9 mouse cellular contexts compared by ENCODE assay signal in the genomic region with DNA sequence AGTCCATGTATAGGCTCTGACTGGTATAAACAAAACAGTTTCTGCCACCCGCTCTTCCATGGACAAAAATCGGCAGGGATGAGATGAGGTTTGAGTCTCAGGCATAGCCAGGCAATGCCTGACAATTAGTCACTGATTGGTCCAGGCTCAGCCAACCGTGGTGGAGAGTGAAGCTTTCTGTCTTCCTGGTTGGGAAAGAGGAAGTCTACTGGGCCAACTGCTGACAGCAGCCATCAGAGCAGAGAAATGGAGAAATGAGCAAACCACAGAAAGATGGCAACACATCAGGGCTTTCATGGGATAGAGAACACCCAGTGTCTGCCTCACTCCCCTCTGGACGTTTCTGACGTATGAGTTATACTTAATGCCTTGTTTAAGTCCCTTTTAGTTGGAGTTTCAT. TPM values are rescaled to one million over a fixed set of nuclear protein-coding genes. Genes with fewer than 3 reads are reported as not detected.
DNase-seq lines count a peak whose midpoint lies in the region; ATAC-seq lines count a peak whose summit lies in the region.
"Had no signal": no experiment of that assay in that cellular context is flagged by ENCODE, and none has a peak within 500 bp of the region (broad histone marks: within the 10 kb centered on the region; RNA-seq: fewer than 3 reads in every experiment).

No protein-coding gene starts in this region.

- DNase-seq in gastrocnemius, postnatal 14 days: peak; percentile 11
- no peak for DNase-seq in gastrocnemius, postnatal 4 days (ENCODE audit: low spot score in 2 of 2)
- peak; percentile 74 for DNase-seq in 416B (ENCODE audit: low read depth)
- peak; percentile 91 for DNase-seq in fibroblast of lung, adult 2 months (ENCODE audit: low read depth)
- DNase-seq in lung, postnatal 25 days (ENCODE audit: low spot score): peak; percentile 65
- DNase-seq in left cerebral cortex, postnatal 10 days (ENCODE audit: extremely low spot score in 1 of 2, low spot score in 2 of 2): no peak
- DNase-seq in frontal cortex, adult 2 months (ENCODE audit: extremely low spot score in 1 of 2, low spot score in 1 of 2): no peak
- DNase-seq: cerebellum, adult 9-10 months had no signal

- ATAC-seq in CD4-positive, CD25-positive, alpha-beta regulatory T cell, adult 4 months: no peak

- intact Hi-C loops in gastrocnemius, postnatal 14 days (cut with DNase I; ENCODE audit: low total_unique reads): no loop called here
- intact Hi-C loops in left cerebral cortex, postnatal 10 days (cut with DNase I): no loop called here

RNA-seq across cellular contexts. Expression of gene Itga8, which starts 15.6 kb away (rescaled TPM):
- 1 to 10 TPM; 3.4 to 5.0 TPM for total RNA-seq in gastrocnemius, postnatal 14 days (2021)
- 10 to 100 TPM; 11.3 to 13.1 TPM for total RNA-seq in gastrocnemius, postnatal 4 days (2021)
- 1 to 10 TPM; 5.1 to 5.4 TPM for total RNA-seq in left cerebral cortex, postnatal 10 days (2021)
- not detected for polyA plus RNA-seq in CD4-positive, CD25-positive, alpha-beta regulatory T cell, adult 4 months (2017; shearing (Covaris generic))
- polyA plus RNA-seq in frontal cortex, adult 2 months (2012; rRNA removed): 4.0 and 7.5 TPM in 2 replicates

Comparison
In these comparisons a context has a peak if more than half of its experiments do, and no peak if none do; other contexts are left out.
1. DNase-seq: peak in gastrocnemius, postnatal 14 days (single experiment), 416B (single experiment), fibroblast of lung, adult 2 months (single experiment) and lung, postnatal 25 days (single experiment); none in gastrocnemius, postnatal 4 days (0 of 2), left cerebral cortex, postnatal 10 days (0 of 2) and frontal cortex, adult 2 months (0 of 2).